Mouse (Mus musculus) MEL (cell line): ENCODE data around the gene Riox1.

Experiments used
- NELFE ChIP-seq: IDR thresholded peaks from 2 replicates; pipeline ENCODE4 v1.6.1; 2011; ENCODE audit warnings: low read depth, low read length, improper control_type of control experiment
- POLR2A ChIP-seq, 2 experiments: IDR thresholded peaks; 2 replicates each; pipeline ENCODE4 v1.6.1; 2011 to 2012; ENCODE audit warnings: low read length in 2 of 2, mild to moderate bottlenecking in 2 of 2, control low read depth in 1 of 2, improper control_type of control experiment in 1 of 2, low read depth in 1 of 2, moderate library complexity in 1 of 2; ENCODE audit not compliant: control insufficient read depth in 1 of 2, insufficient read depth in 1 of 2, poor library complexity in 1 of 2
- TAL1 ChIP-seq: IDR thresholded peaks from 2 replicates; pipeline ENCODE4 v1.6.1; 2012; ENCODE audit warnings: mild to moderate bottlenecking, inconsistent platforms, low read length, moderate library complexity, mixed read lengths
- TCF12 ChIP-seq: IDR thresholded peaks from 2 replicates; pipeline ENCODE4 v1.6.1; 2014; ENCODE audit warnings: low read depth, mild to moderate bottlenecking, inconsistent platforms, low read length, improper control_type of control experiment, moderate library complexity

DNA sequence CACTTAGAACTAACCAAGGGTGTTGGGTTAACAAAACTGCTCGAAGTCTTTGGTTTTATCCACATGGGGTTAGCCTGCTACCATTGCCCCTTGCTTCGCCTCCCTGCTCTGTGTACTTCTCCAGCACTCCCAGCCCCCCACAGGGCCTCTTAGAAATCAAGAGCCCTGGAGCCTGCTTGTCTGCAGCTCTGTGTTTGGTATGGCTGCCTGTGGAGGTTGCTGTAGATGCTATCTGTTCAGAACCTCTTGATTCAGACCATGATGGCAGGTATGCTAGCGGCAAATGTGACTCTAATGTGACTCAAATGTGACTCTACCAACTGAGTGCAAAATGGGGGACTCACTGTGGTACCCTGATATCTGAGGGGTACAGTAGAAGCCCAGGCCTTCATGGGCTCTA is 26.1 kb upstream of the Riox1 start:
- TF ChIP-seq TAL1 (no peak), NELFE (no peak), TCF12 (no peak), POLR2A (IDR thresholded peaks at IDR 0.05; ENCODE audit: control insufficient read depth in 1 of 2, insufficient read depth in 1 of 2, low read depth in 1 of 2, low read length in 2 of 2, poor library complexity in 1 of 2) (no peak)
